Mouse (Mus musculus) liver, postnatal 0 days (tissue): ENCODE results near the gene Hdac6. TPM values are rescaled to one million over a fixed set of nuclear protein-coding genes. Genes with fewer than 3 reads are reported as not detected.
"Not testable (repeated sequence)": the region's sequence is repeated elsewhere in the genome, so short reads cannot be mapped to it uniquely, and the experiment has no call there.

Experiments
- ATAC-seq: fragments of 200-750 bp; cut with Nextera tagmentation; 2 replicates; pipeline ENCODE4 v1.8.0; 2017; ENCODE audit warnings: mild to moderate bottlenecking, moderate library complexity
- DNase-seq: peaks from one replicate; pipeline ENCODE4 v3.0.0-alpha.2; 2016
- H3K27ac ChIP-seq: fragments of 300-500 bp; sonication (generic); 2 replicates; pipeline ENCODE4 v1.5.1; 2014; ENCODE audit warnings: antibody characterized with exemption, moderate library complexity, mild to moderate bottlenecking, low read depth
- H3K27me3 ChIP-seq: fragments of 300-500 bp; sonication (generic); 2 replicates; pipeline ENCODE4 v1.6.1; 2014; ENCODE audit warnings: low read length, control low read depth, mixed read lengths; ENCODE audit not compliant: insufficient read depth
- H3K36me3 ChIP-seq: fragments of 300-500 bp; sonication (generic); replicated peaks from 2 replicates; pipeline ENCODE4 v1.6.1; 2014; ENCODE audit warnings: mild to moderate bottlenecking, control low read depth, low read length, moderate library complexity, mixed read lengths; ENCODE audit not compliant: insufficient read depth
- H3K4me1 ChIP-seq: fragments of 300-500 bp; sonication (generic); 2 replicates; pipeline ENCODE4 v1.6.1; 2014; ENCODE audit warnings: antibody characterized with exemption, mild to moderate bottlenecking, control low read depth; ENCODE audit not compliant: insufficient read depth
- H3K4me2 ChIP-seq: fragments of 300-500 bp; sonication (generic); 2 replicates; pipeline ENCODE4 v1.6.1; 2014; ENCODE audit warnings: low read depth, mild to moderate bottlenecking, low read length, moderate library complexity, mixed read lengths
- H3K4me3 ChIP-seq: fragments of 300-500 bp; sonication (generic); 2 replicates; pipeline ENCODE4 v1.5.1; 2014; ENCODE audit warnings: low read depth, low read length
- H3K9ac ChIP-seq: fragments of 300-500 bp; sonication (generic); replicated peaks from 2 replicates; pipeline ENCODE4 v1.6.1; 2014; ENCODE audit warnings: mild to moderate bottlenecking, moderate library complexity
- H3K9me3 ChIP-seq: fragments of 300-500 bp; sonication (generic); 2 replicates; pipeline ENCODE4 v1.6.1; 2016; ENCODE audit warnings: mild to moderate bottlenecking, control low read depth, low read length, mixed read lengths
- CTCF ChIP-seq: sonication (generic); IDR thresholded peaks from 2 replicates; pipeline ENCODE4 v1.5.1; 2016; ENCODE audit warnings: antibody characterized with exemption, low read depth
- EP300 ChIP-seq: IDR thresholded peaks from 2 replicates; pipeline ENCODE4 v1.6.1; 2016; ENCODE audit warnings: antibody characterized with exemption, low read depth, mild to moderate bottlenecking
- WGBS: fragments of 180-500 bp; shearing (Covaris S2); extraction: QIAGEN DNeasy Blood & Tissue Kit; methylation state at CpG from one replicate; pipeline ENCODE4 v1.1.7; 2014; ENCODE audit not compliant: insufficient replicate concordance; 5-methylcytosine and 5-hydroxymethylcytosine counted together
- polyA plus RNA-seq: library from polyadenylated mRNA; unstranded; fragments of >200 nt; fragmentation: Nextera tagmentation; extraction: Ambion mirVana; gene quantifications from 2 replicates; pipeline ENCODE4 v1.2.1, GENCODE M21; 2015

Hdac6 gene
- polyA plus RNA-seq, 1 experiment from 2014 or later, result 11.8 TPM

DNA sequence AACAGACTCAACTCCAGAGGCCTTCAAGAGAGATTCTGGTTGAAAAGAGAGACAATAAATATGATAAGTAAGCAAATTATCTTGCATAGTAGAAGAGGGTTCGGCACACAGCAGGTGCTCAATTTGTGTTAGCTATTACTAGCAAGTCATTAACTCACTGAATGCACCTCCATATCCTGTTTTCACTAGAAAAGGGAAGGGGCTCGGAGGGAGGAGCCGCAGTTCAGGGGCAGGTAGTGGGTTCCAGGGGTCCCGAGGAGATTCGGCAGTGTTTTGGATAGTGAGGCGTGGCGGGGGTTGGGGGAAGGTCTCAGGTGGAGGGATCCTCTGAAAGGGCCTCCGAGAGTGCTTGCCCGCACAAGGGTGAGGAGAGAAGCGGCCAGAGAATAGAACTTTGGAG is 20.6 kb downstream of the Hdac6 start:
- H3K9ac ChIP-seq, result no peak overlapping the region

GRCm38 (mm10) chrX:7926266-7926665 is 21.4 kb downstream of the Hdac6 start:
- H3K36me3 ChIP-seq, result no peaks in the 10 kb centered on the region
- H3K4me2 ChIP-seq, result no peak overlapping the region
- 70% methylated on average over 6 of the region's 6 CpGs for WGBS
- peaks cover 56% of the 10 kb centered on the region for H3K27me3 ChIP-seq
- no peak for DNase-seq
- TF ChIP-seq EP300 (no peak), CTCF (no peak)
- H3K27ac ChIP-seq, result no peak overlapping the region
- no peaks in the 10 kb centered on the region for H3K4me1 ChIP-seq
- H3K9ac ChIP-seq, result no peak overlapping the region
- no peak for ATAC-seq
- H3K9me3 ChIP-seq, result no peaks in the 10 kb centered on the region
- no peak overlapping the region for H3K4me3 ChIP-seq

More for the DNA sequence above, 20.6 kb downstream of the Hdac6 start:
- no peak overlapping the region for H3K4me2 ChIP-seq
- 0 out of 2 replicates have a peak, but pooled peaks cover 2% of the 10 kb centered on the region for H3K36me3 ChIP-seq
- no peak for DNase-seq
- no peaks in the 10 kb centered on the region for H3K4me1 ChIP-seq
- no peak for TF ChIP-seq EP300
- TF ChIP-seq CTCF, result no peak
- no peak overlapping the region for H3K4me3 ChIP-seq
- WGBS, result 29% methylated on average over 10 of the region's 10 CpGs
- peaks cover 48% of the 10 kb centered on the region for H3K27me3 ChIP-seq
- no peak for ATAC-seq
- H3K27ac ChIP-seq, result no peak overlapping the region
- H3K9me3 ChIP-seq, result no peaks in the 10 kb centered on the region

GRCm38 (mm10) chrX:7922032-7922431 is 25.7 kb downstream of the Hdac6 start:
- peaks cover 62% of the 10 kb centered on the region for H3K27me3 ChIP-seq
- WGBS, result 18% methylated on average over 30 of the region's 48 CpGs
- H3K36me3 ChIP-seq, result no peaks in the 10 kb centered on the region
- TF ChIP-seq CTCF (no peak), EP300 (no peak)
- no peaks in the 10 kb centered on the region for H3K9me3 ChIP-seq
- ATAC-seq (no peak), DNase-seq (no peak)
- no peak overlapping the region for H3K27ac ChIP-seq
- H3K4me3 ChIP-seq, result peak overlapping the region; percentile 15; the same call in 1 of the 2 replicates
- H3K4me2 ChIP-seq, result peak overlapping the region; percentile 50; the same call in 1 of the 2 replicates
- H3K4me1 ChIP-seq, result no peaks in the 10 kb centered on the region
- no peak overlapping the region for H3K9ac ChIP-seq

- peaks cover 50% of the 10 kb centered on the region for H3K27me3 ChIP-seq
- WGBS, result 24% methylated on average over 26 of the region's 40 CpGs
- H3K27ac ChIP-seq, result no peak within 1 kb of the TSS
- DNase-seq (no peak), ATAC-seq (no peak)
- no peaks in the 10 kb centered on the region for H3K4me1 ChIP-seq
- H3K36me3 ChIP-seq, result no peaks in the 10 kb centered on the region
- H3K4me3 ChIP-seq, result no peak within 1 kb of the TSS
- H3K4me2 ChIP-seq, result no peak within 1 kb of the TSS
- no peak for TF ChIP-seq EP300
- TF ChIP-seq CTCF, result no peak
- no peak within 1 kb of the TSS for H3K9ac ChIP-seq
- H3K9me3 ChIP-seq, result no peaks in the 10 kb centered on the region
These were observed 27.9 kb downstream of the Hdac6 start, which contains the start of gene Pcsk1n for GRCm38 (mm10) chrX:7919601-7920383. Pcsk1n (plus strand) TSS chrX:7919822.

DNA sequence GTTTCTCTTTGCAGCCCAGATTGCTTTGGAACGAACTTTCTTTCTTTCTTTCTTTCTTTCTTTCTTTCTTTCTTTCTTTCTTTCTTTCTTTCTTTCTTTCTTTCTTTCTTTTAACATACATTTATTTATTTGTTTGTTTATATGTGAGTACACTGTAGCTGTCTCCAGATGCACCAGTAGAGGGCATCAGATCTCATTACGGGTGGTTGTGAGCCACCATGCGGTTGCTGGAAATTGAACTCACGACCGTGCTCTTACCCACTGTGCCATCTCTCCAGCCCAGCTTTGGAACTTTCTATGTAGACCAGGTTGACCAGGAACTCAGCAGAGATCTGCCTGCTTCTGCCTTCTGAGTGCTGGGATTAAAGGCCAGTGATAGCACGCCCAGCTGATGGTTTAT is 29.7 kb downstream of the Hdac6 start:
- not testable (repeated sequence) for H3K4me3 ChIP-seq, H3K9me3 ChIP-seq, ATAC-seq, H3K4me1 ChIP-seq, H3K9ac ChIP-seq, H3K4me2 ChIP-seq, DNase-seq, H3K27ac ChIP-seq, H3K36me3 ChIP-seq
- WGBS, result 55% methylated on average over 6 of the region's 6 CpGs
- TF ChIP-seq CTCF, result peak; percentile 33; the same call in 1 of the 2 replicates
- H3K27me3 ChIP-seq, result peaks cover 34% of the 10 kb centered on the region

DNA sequence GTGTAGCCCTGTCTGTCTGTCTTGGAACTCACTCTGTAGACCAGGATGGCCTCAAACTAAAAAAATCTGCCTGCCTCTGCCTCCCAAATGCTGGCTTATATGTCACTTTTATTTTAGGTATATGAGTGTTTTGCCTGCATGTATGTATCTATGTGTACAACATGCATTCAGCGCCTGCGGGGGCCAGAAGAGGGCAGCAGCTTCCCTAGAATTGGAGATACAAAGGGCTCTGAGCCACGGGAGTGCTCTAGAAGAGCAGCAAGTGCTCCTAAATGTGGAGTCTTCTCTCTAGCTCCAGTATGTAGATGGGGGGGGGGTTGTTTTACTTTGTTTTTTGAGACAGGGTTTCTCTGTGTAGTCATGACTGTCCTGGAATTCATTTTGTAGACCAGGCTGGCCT is 32.0 kb downstream of the Hdac6 start:
- not testable (repeated sequence) for H3K9ac ChIP-seq, DNase-seq, H3K27ac ChIP-seq, H3K4me1 ChIP-seq, H3K9me3 ChIP-seq, ATAC-seq, H3K36me3 ChIP-seq, H3K4me3 ChIP-seq, H3K4me2 ChIP-seq
- peaks cover 12% of the 10 kb centered on the region for H3K27me3 ChIP-seq
- WGBS, result 6% methylated on average over 3 of the region's 3 CpGs
- TF ChIP-seq CTCF, result peak; percentile 48
